Comparison of ENCODE assay signal across 8 mouse cellular contexts in genomic region chr9:66510351-66510841, GRCm38 (mm10). TPM values are rescaled to one million over a fixed set of nuclear protein-coding genes. Genes with fewer than 3 reads are reported as not detected.
DNase-seq lines count a peak whose midpoint lies in the region; ATAC-seq and TF ChIP-seq lines count a peak whose summit lies in the region.

No protein-coding gene starts in this region.

- H3K4me3 ChIP-seq in gastrocnemius, adult 2 months: no peak overlapping the region; the same call in 1 of the 2 replicates
- peak overlapping the region; percentile 72 for H3K4me3 ChIP-seq in liver, embryonic 13.5 days (replicated peaks)

- peaks cover 61% of the 10 kb centered on the region for H3K36me3 ChIP-seq in liver, embryonic 13.5 days

- H3K4me1 ChIP-seq in liver, embryonic 13.5 days (replicated peaks): peaks cover 85% of the 10 kb centered on the region

- H3K9me3 ChIP-seq in liver, embryonic 13.5 days (replicated peaks): no peaks in the 10 kb centered on the region

- H3K4me2 ChIP-seq in liver, embryonic 13.5 days: peak overlapping the region; percentile 97

- peak; percentile 29 for DNase-seq in gastrocnemius, adult 2 months
- no peak for DNase-seq in gastrocnemius, postnatal 14 days
- DNase-seq in heart, adult 8-10 months (ENCODE audit: low spot score): peak; percentile 41
- DNase-seq in liver, embryonic 13.5 days: no peak
- DNase-seq in frontal cortex, postnatal 14 days (ENCODE audit: low spot score in 2 of 2): no peak
- no peak for DNase-seq in spleen, postnatal 36 days (ENCODE audit: low spot score in 2 of 2)
- DNase-seq in adrenal gland, adult 18-20 months (ENCODE audit: low spot score in 2 of 2): no peak

- peak overlapping the region; percentile 100 for H3K27ac ChIP-seq in gastrocnemius, adult 2 months
- H3K27ac ChIP-seq in liver, embryonic 13.5 days: peak overlapping the region; percentile 40

- H3K27me3 ChIP-seq in liver, embryonic 13.5 days: no peaks in the 10 kb centered on the region

- intact Hi-C loops in gastrocnemius, adult 2 months (cut with DNase I): loop anchor here (5.0 to 10.0 kb wide), 5 partner anchors 82 to 322 kb away; partner anchors contain the start of genes Aph1b, Aph1c, Gm10647 and Usp3
- intact Hi-C loops in gastrocnemius, postnatal 14 days (cut with DNase I; ENCODE audit: low total_unique reads): no loop called here

- peak overlapping the region; percentile 89 for H3K9ac ChIP-seq in liver, embryonic 13.5 days

- TF ChIP-seq CTCF in gastrocnemius, adult 2 months (IDR thresholded peaks at IDR 0.05): no peak

- 89% methylated on average over 7 of the region's 7 CpGs for WGBS in liver, embryonic 13.5 days (ENCODE audit: insufficient replicate concordance)

- 0 out of 2 replicates have a peak, but pooled peaks have one; percentile 6 for ATAC-seq in cerebellum, adult (ENCODE audit: insufficient number of reproducible peaks, low FRiP score, low TSS enrichment)
- ATAC-seq in liver, embryonic 13.5 days (ENCODE audit: low read depth): no peak

RNA-seq across cellular contexts. Expression of gene Fbxl22, which starts 4.0 kb away (rescaled TPM):
- total RNA-seq in gastrocnemius, adult 2 months (2021): 1 to 10 TPM; 1.7 to 3.1 TPM
- 10 to 100 TPM; 19.0 to 32.5 TPM for total RNA-seq in gastrocnemius, postnatal 14 days (2021)
- 10 to 100 TPM; 28.1 to 43.0 (median 31.0) TPM for total RNA-seq in heart, adult 8-10 months (2022)
- 0.68 and 0.82 TPM in 2 replicates for polyA plus RNA-seq in liver, embryonic 13.5 days (2015; fragmentation: Nextera tagmentation; extraction: Ambion mirVana)
- under 1 TPM; 0.40 to 0.67 TPM for total RNA-seq in adrenal gland, adult 18-20 months (2021)

Comparison
In these comparisons a context has a peak if more than half of its experiments do, and no peak if none do; other contexts are left out.
1. DNase-seq: peak in gastrocnemius, adult 2 months (single experiment) and heart, adult 8-10 months (single experiment); none in gastrocnemius, postnatal 14 days (single experiment), liver, embryonic 13.5 days (single experiment), frontal cortex, postnatal 14 days (0 of 2), spleen, postnatal 36 days (0 of 2) and adrenal gland, adult 18-20 months (0 of 2).
2. RNA of gene Fbxl22, which starts 4.0 kb away (total RNA-seq): 28.1 to 43.0 TPM in heart, adult 8-10 months and 19.0 to 32.5 TPM in gastrocnemius, postnatal 14 days; 1.7 to 3.1 TPM in gastrocnemius, adult 2 months and 0.40 to 0.67 TPM in adrenal gland, adult 18-20 months; every median in the first group is over 4 times any median in the second.